Mouse (Mus musculus) E14TG2a.4 (cell line): ENCODE data around the gene Wwox.

Source experiments
- H3K27me3 ChIP-seq: 2 replicates; pipeline ENCODE4 v1.6.1; 2014; ENCODE audit warnings: low read length, control low read depth; ENCODE audit not compliant: insufficient read depth
- H3K36me3 ChIP-seq: 2 replicates; pipeline ENCODE4 v1.6.1; 2014; ENCODE audit warnings: low read length, control low read depth; ENCODE audit not compliant: insufficient read depth
- H3K4me1 ChIP-seq: replicated peaks from 2 replicates; pipeline ENCODE4 v1.6.1; 2014; ENCODE audit warnings: low read depth, low read length, control low read depth
- H3K4me3 ChIP-seq: replicated peaks from 2 replicates; pipeline ENCODE4 v1.5.1; 2014; ENCODE audit warnings: mild to moderate bottlenecking, low read length
- H3K9me3 ChIP-seq: 2 replicates; pipeline ENCODE4 v1.6.1; 2014; ENCODE audit warnings: low read length, control low read depth
- CTCF ChIP-seq: conservative IDR thresholded peaks from 2 replicates; pipeline ENCODE4 v1.5.1; 2014; ENCODE audit warnings: low read length
- NANOG ChIP-seq: IDR thresholded peaks from 2 replicates; pipeline ENCODE4 v1.6.1; 2014; ENCODE audit warnings: borderline replicate concordance, low read length, mixed read lengths
- POU5F1 ChIP-seq: IDR thresholded peaks from 2 replicates; pipeline ENCODE4 v1.6.1; 2014; ENCODE audit warnings: low read length, borderline replicate concordance

Gene Wwox

GRCm38 (mm10) chr8:115038426-115038825 lies 599.0 kb downstream of the Wwox start:
- Histone ChIP-seq H3K4me3 (no peak overlapping the region), H3K9me3 (peaks cover 9% of the 10 kb centered on the region), H3K36me3 (no peaks in the 10 kb centered on the region), H3K27me3 (no peaks in the 10 kb centered on the region), H3K4me1 (peaks cover 34% of the 10 kb centered on the region)
- TF ChIP-seq CTCF (no peak), NANOG (no peak), POU5F1 (no peak)

DNA sequence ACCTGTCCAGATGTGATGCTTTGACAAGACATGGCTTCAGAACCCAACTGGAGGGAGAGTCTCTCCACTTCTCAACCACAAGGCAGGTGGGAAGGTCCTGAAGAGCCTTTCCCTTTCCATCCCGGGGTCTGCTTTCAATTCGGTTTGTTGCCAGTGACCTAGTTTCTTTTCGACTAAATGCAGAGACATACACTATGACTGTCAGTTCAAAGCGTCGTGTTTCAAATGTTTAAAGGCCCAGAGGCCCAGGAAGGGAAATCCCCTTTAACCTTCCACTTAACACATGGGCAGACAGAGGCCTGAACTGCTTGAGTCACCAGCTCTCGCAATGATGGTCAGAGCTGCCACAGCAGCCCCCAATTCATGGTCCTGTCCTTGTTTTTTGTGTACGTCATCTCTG lies 606.3 kb downstream of the Wwox start:
- no peaks in the 10 kb centered on the region for H3K36me3 ChIP-seq
- H3K27me3 ChIP-seq, result no peaks in the 10 kb centered on the region
- no peak for TF ChIP-seq NANOG
- no peak for TF ChIP-seq POU5F1
- no peak for TF ChIP-seq CTCF
- H3K9me3 ChIP-seq, result peaks cover 11% of the 10 kb centered on the region
- no peak overlapping the region for H3K4me3 ChIP-seq
- peaks cover 2% of the 10 kb centered on the region; the same call in 1 of the 2 replicates for H3K4me1 ChIP-seq

GRCm38 (mm10) chr8:115046496-115046895 lies 607.0 kb downstream of the Wwox start:
- TF ChIP-seq CTCF (no peak), NANOG (no peak), POU5F1 (no peak)
- H3K27me3 ChIP-seq, result no peaks in the 10 kb centered on the region
- no peak overlapping the region for H3K4me3 ChIP-seq
- no peaks in the 10 kb centered on the region for H3K36me3 ChIP-seq
- peaks cover 2% of the 10 kb centered on the region; the same call in 1 of the 2 replicates for H3K4me1 ChIP-seq
- H3K9me3 ChIP-seq, result peaks cover 11% of the 10 kb centered on the region

DNA sequence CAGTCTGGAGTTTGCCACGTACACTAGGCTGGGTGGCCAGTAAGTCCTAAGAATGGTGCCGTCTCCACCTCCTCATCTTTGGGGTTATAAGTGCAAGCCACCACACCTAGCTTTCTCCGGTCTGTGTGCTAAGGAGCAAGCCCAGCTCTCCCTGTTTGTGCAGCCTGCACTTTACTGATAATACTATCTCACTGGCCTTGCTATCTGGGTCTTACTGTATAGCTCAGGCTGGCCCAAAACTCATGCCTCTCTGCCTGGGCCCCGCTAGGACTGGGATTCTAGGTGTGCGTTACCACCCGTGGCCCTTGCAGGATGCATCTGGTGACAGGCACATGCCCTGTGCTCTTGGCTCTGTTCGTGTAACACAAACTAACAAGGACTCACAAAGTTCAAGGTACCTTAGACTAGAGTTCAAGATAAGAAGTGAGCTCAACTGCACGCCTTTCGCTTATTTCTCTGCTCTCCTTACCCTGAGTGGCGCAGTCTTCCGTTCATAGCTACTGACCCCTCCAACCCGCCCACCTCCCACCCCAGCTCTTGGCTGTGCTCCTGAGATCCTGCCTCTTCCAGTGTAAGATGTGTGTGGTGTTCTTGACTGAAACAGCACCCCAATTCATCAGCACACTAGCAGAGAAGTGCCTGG lies 618.9 kb downstream of the Wwox start:
- Histone ChIP-seq H3K36me3 (no peaks in the 10 kb centered on the region), H3K27me3 (no peaks in the 10 kb centered on the region), H3K4me3 (no peak overlapping the region), H3K4me1 (0 out of 2 replicates have a peak, but pooled peaks cover 9% of the 10 kb centered on the region), H3K9me3 (no peaks in the 10 kb centered on the region)
- no peak for TF ChIP-seq CTCF
- TF ChIP-seq NANOG, result no peak
- no peak for TF ChIP-seq POU5F1

DNA sequence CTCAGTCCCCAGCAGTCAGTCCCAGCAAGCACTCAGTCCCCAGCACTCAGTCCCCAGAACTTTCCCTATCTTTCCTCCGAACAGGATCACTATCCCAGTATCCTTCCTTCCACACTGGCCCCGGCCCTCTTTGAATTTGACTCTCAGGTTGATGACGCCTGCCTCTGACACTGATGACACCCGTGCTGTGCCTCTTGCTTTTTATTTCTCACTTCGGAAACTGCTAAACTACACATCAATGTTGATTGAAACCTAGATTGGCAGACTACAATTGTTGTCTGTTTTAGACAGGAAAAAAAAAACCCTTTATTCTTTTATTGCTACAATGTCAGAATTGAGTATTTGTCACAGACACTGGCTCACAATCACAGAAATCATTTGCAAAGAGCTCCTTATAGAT lies 624.2 kb downstream of the Wwox start:
- H3K4me1 ChIP-seq, result peaks cover 27% of the 10 kb centered on the region
- H3K36me3 ChIP-seq, result no peaks in the 10 kb centered on the region
- H3K9me3 ChIP-seq, result no peaks in the 10 kb centered on the region
- no peaks in the 10 kb centered on the region for H3K27me3 ChIP-seq
- H3K4me3 ChIP-seq, result no peak overlapping the region
- TF ChIP-seq CTCF, result no peak
- TF ChIP-seq NANOG, result no peak
- TF ChIP-seq POU5F1, result no peak

DNA sequence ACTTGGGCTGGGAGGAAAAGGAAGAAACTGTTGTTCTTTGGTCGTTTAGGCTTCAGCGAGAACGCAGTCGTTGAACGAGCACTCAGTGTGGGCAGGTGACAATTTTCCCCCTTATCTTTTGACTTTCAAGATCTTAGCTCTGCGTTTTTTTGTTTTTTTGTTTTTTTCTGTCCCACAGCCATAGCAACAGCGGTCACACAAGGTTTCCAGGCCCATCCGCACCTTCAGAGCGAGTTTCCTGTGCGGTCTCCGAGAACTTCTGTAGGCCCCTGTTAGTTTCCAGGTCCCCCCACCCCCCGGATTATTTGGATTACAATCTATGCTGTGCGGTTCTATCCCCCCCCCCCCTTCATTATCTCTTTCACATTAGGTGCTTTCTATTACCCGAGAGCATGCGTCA lies 625.2 kb downstream of the Wwox start:
- Histone ChIP-seq H3K27me3 (no peaks in the 10 kb centered on the region), H3K4me3 (no peak overlapping the region), H3K36me3 (no peaks in the 10 kb centered on the region), H3K9me3 (no peaks in the 10 kb centered on the region), H3K4me1 (peaks cover 27% of the 10 kb centered on the region)
- no peak for TF ChIP-seq CTCF
- TF ChIP-seq POU5F1, result no peak
- no peak for TF ChIP-seq NANOG

GRCm38 (mm10) chr8:115065386-115065785 lies 625.9 kb downstream of the Wwox start:
- H3K4me1 ChIP-seq, result peaks cover 27% of the 10 kb centered on the region
- TF ChIP-seq CTCF, result no peak
- TF ChIP-seq POU5F1, result no peak
- TF ChIP-seq NANOG, result no peak

GRCm38 (mm10) chr8:115066550-115067058 lies 627.1 kb downstream of the Wwox start:
- no peaks in the 10 kb centered on the region for H3K36me3 ChIP-seq
- no peak overlapping the region for H3K4me3 ChIP-seq
- peaks cover 29% of the 10 kb centered on the region for H3K4me1 ChIP-seq
- H3K27me3 ChIP-seq, result no peaks in the 10 kb centered on the region
- no peak for TF ChIP-seq CTCF
- TF ChIP-seq POU5F1, result no peak
- TF ChIP-seq NANOG, result no peak
- no peaks in the 10 kb centered on the region for H3K9me3 ChIP-seq

More at GRCm38 (mm10) chr8:115065386-115065785, 625.9 kb downstream of the Wwox start:
- Histone ChIP-seq H3K9me3 (no peaks in the 10 kb centered on the region), H3K27me3 (no peaks in the 10 kb centered on the region), H3K4me3 (no peak overlapping the region), H3K36me3 (no peaks in the 10 kb centered on the region)
